Mouse (Mus musculus): ENCODE data around the gene Gm26897.

Gene Gm26897

GRCm38 (mm10) chr5:111754484-111755139 lies 20.9 kb downstream of the Gm26897 start:
- peak; percentile 19 to 21 for DNase-seq

- peak; percentile 9 to 17 for DNase-seq
Observed at GRCm38 (mm10) chr5:111755330-111755729, 21.6 kb downstream of the Gm26897 start.

GRCm38 (mm10) chr5:111760721-111761480 lies 27.2 kb downstream of the Gm26897 start:
- DNase-seq = no peak

- DNase-seq = no peak
Observed at GRCm38 (mm10) chr5:111761574-111761973, 27.9 kb downstream of the Gm26897 start.

GRCm38 (mm10) chr5:111762085-111762484 lies 28.4 kb downstream of the Gm26897 start:
- no peak for DNase-seq

GRCm38 (mm10) chr5:111765671-111766290 lies 32.1 kb downstream of the Gm26897 start:
- DNase-seq = no peak

- no peak for DNase-seq
Observed at GRCm38 (mm10) chr5:111766696-111767095, 33.0 kb downstream of the Gm26897 start.

- no peak for DNase-seq
Observed at GRCm38 (mm10) chr5:111770266-111770665, 36.5 kb downstream of the Gm26897 start.

GRCm38 (mm10) chr5:111772127-111772526 lies 38.4 kb downstream of the Gm26897 start:
- DNase-seq = no peak

- no peak for DNase-seq
Observed at GRCm38 (mm10) chr5:111772591-111773406, 39.1 kb downstream of the Gm26897 start.

GRCm38 (mm10) chr5:111773407-111773733 lies 39.6 kb downstream of the Gm26897 start:
- no peak for DNase-seq

- no peak for DNase-seq
Observed at GRCm38 (mm10) chr5:111776246-111776645, 42.5 kb downstream of the Gm26897 start.

- no peak for DNase-seq
Observed at GRCm38 (mm10) chr5:111778093-111778492, 44.4 kb downstream of the Gm26897 start.

GRCm38 (mm10) chr5:111779776-111780485 lies 46.2 kb downstream of the Gm26897 start:
- DNase-seq = no peak
